Mouse (Mus musculus): ENCODE measurements around the gene Trak2. TPM values are rescaled to one million over a fixed set of nuclear protein-coding genes. Genes with fewer than 3 reads are reported as not detected.
"Not testable (repeated sequence)": the region's sequence is repeated elsewhere in the genome, so short reads cannot be mapped to it uniquely, and the experiment has no call there.

Gene Trak2
- polyA plus RNA-seq, 1 experiment = 66.2 TPM

GRCm38 (mm10) chr1:58889826-58890546, 83.2 kb downstream of the Trak2 start:
- H3K27ac ChIP-seq (ENCODE audit: insufficient read depth, low read length) = no peak overlapping the region
- H3K4me3 ChIP-seq (replicated peaks; ENCODE audit: insufficient read depth, low read depth, low read length) = no peak overlapping the region
- TF ChIP-seq POLR2A (IDR thresholded peaks at IDR 0.05; ENCODE audit: borderline replicate concordance, insufficient read depth, low read length) (no peak), CTCF (IDR thresholded peaks at IDR 0.05; ENCODE audit: borderline replicate concordance, insufficient read depth, low read depth, low read length) (no peak)
- no peak for DNase-seq
- H3K4me1 ChIP-seq (ENCODE audit: control insufficient read depth, insufficient read depth, low read length) = no peaks in the 10 kb centered on the region
- WGBS = 61% methylated on average over 5 of the region's 5 CpGs
- no peaks in the 10 kb centered on the region for H3K27me3 ChIP-seq (ENCODE audit: control insufficient read depth, insufficient read depth, low read length)

DNA sequence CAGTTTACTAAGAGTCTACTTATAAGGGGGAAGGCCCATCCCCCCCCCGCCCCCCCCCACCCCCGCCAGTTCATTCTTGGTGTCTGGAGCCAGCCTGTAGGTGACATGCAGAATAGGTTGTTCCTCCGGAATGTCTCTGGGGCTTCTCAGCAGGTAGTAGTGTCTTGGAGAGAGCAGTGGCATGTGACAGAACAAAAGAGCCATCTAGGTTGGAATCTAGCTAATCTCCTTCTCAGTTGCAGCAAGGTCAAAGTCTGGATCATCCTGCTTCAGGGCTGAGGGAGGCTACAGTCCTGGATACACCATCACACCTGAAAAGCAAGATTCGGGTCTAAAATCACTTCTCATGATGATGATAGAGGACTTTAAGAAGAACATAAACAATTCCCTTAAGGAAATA, 87.6 kb downstream of the Trak2 start:
- no peak for TF ChIP-seq POLR2A (IDR thresholded peaks at IDR 0.05; ENCODE audit: borderline replicate concordance, insufficient read depth, low read length)
- no peak for TF ChIP-seq CTCF (IDR thresholded peaks at IDR 0.05; ENCODE audit: borderline replicate concordance, insufficient read depth, low read depth, low read length)
- Histone ChIP-seq H3K4me3 (replicated peaks; ENCODE audit: insufficient read depth, low read depth, low read length) (no peak overlapping the region), H3K27me3 (ENCODE audit: control insufficient read depth, insufficient read depth, low read length) (no peaks in the 10 kb centered on the region), H3K4me1 (ENCODE audit: control insufficient read depth, insufficient read depth, low read length) (no peaks in the 10 kb centered on the region), H3K27ac (ENCODE audit: insufficient read depth, low read length) (no peak overlapping the region)
- no peak for DNase-seq
- 77% methylated on average over 4 of the region's 4 CpGs for WGBS

GRCm38 (mm10) chr1:58883279-58883678, 90.0 kb downstream of the Trak2 start:
- H3K4me1 ChIP-seq (ENCODE audit: control insufficient read depth, insufficient read depth, low read length); H3K27ac ChIP-seq (ENCODE audit: insufficient read depth, low read length); DNase-seq; H3K4me3 ChIP-seq (replicated peaks; ENCODE audit: insufficient read depth, low read depth, low read length); H3K27me3 ChIP-seq (ENCODE audit: control insufficient read depth, insufficient read depth, low read length): not testable (repeated sequence)
- WGBS = 88% methylated on average over 9 of the region's 9 CpGs

DNA sequence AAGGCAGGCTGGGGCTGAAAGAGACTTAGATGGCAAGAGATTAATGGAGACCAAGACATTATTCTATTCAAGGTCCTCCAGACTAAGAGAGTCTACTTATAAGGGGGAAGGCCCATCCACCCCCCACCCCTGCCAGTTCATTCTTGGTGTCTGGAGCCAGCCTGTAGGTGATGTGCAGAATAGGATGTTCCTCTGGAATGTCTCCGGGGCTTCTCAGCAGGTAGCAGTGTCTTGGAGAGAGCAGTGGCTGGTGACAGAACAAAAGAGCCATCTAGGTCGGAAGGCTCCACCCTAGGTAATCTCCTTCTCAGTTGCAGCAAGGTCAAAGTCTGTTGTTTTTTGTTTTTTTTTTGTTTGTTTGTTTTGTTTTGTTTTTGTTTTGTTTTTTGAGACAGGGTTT, 93.9 kb downstream of the Trak2 start:
- not testable (repeated sequence) for H3K27me3 ChIP-seq (ENCODE audit: control insufficient read depth, insufficient read depth, low read length); H3K4me3 ChIP-seq (replicated peaks; ENCODE audit: insufficient read depth, low read depth, low read length); DNase-seq; H3K4me1 ChIP-seq (ENCODE audit: control insufficient read depth, insufficient read depth, low read length); H3K27ac ChIP-seq (ENCODE audit: insufficient read depth, low read length)
- WGBS = 78% methylated on average over 2 of the region's 2 CpGs

DNA sequence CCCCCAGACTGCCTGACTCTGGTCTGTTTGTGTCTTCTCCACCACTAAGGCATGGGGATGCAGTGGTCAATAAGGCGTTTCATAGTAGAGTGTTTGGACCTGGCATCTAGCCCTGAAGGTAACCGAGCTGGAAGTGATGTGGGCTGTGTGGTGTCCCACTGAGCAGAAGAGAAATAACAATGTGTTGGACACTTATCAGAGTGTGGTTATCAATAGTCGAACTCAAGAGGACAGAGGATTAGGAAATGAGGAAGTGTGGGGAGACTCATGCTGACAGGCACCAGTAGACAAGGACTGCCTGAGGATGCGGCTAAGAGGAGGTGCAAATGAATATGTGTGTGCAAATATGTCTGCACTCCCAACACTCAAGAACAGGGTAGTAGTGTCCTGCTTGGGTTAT, 96.7 kb downstream of the Trak2 start:
- not testable (repeated sequence) for H3K4me1 ChIP-seq (ENCODE audit: control insufficient read depth, insufficient read depth, low read length); H3K27me3 ChIP-seq (ENCODE audit: control insufficient read depth, insufficient read depth, low read length); DNase-seq; H3K27ac ChIP-seq (ENCODE audit: insufficient read depth, low read length); H3K4me3 ChIP-seq (replicated peaks; ENCODE audit: insufficient read depth, low read depth, low read length)
- 44% methylated on average over 4 of the region's 4 CpGs for WGBS

DNA sequence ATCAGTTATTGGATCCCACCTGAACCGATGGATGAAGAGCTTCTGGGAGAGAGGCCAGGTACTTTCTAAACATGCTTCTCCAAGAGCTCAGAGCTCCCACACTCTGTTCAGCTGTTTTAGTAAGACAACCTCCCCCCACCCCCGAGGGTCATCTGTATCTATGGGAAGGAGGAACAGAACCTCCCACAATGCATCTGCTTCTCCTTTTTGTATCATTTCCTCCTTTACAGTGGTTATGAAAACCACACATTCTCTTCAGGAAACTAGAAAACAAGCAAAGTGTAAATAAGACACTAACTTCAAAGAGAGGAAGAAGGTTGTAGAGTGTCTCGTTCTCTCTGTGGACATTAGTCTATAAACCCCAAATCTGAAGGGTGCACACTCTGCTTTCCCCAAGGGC, 112.6 kb downstream of the Trak2 start:
- H3K4me1 ChIP-seq (ENCODE audit: control insufficient read depth, insufficient read depth, low read length); H3K27me3 ChIP-seq (ENCODE audit: control insufficient read depth, insufficient read depth, low read length); DNase-seq; H3K4me3 ChIP-seq (replicated peaks; ENCODE audit: insufficient read depth, low read depth, low read length); H3K27ac ChIP-seq (ENCODE audit: insufficient read depth, low read length): not testable (repeated sequence)
- 86% methylated on average over 3 of the region's 3 CpGs for WGBS

DNA sequence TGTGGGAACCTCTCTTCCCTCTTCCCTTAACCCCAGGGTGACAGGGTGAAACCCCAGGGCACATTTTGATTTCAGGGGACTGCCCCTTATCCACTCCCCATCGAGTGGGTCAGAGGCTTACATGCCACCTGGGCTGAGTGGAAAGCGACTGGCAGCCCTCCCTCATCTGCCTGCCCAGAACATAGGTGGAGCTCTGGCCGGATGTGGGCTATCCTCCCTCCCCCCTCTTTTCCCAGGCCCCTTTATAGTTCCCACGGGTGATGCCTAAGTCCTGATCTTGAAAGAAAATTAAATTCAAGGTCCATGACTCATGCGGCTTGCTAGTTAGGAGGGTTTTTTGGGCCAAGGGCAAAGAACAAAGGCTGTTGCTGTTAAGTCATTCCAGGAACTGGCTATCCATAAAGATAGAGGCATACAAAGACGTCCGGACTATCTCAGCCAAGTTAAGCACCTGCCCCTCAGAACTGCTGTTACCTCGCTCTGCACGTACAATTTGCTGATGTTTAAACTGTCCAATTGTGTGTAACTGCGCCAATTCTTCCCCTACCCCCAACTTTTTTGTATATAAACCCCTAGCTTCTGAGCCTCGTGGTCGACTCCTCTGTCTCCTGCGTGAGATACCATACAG, 113.4 kb downstream of the Trak2 start:
- not testable (repeated sequence) for H3K27me3 ChIP-seq (ENCODE audit: control insufficient read depth, insufficient read depth, low read length); DNase-seq; H3K4me1 ChIP-seq (ENCODE audit: control insufficient read depth, insufficient read depth, low read length); H3K27ac ChIP-seq (ENCODE audit: insufficient read depth, low read length); H3K4me3 ChIP-seq (replicated peaks; ENCODE audit: insufficient read depth, low read depth, low read length)
- WGBS = 67% methylated on average over 13 of the region's 13 CpGs

- H3K27me3 ChIP-seq (ENCODE audit: control insufficient read depth, insufficient read depth, low read length); H3K4me1 ChIP-seq (ENCODE audit: control insufficient read depth, insufficient read depth, low read length); H3K4me3 ChIP-seq (replicated peaks; ENCODE audit: insufficient read depth, low read depth, low read length); DNase-seq; H3K27ac ChIP-seq (ENCODE audit: insufficient read depth, low read length): not testable (repeated sequence)
- 22% methylated on average over 4 of the region's 4 CpGs for WGBS
These were observed 114.1 kb downstream of the Trak2 start for GRCm38 (mm10) chr1:58859131-58859530.

- H3K4me3 ChIP-seq (replicated peaks; ENCODE audit: insufficient read depth, low read depth, low read length); H3K27ac ChIP-seq (ENCODE audit: insufficient read depth, low read length); H3K27me3 ChIP-seq (ENCODE audit: control insufficient read depth, insufficient read depth, low read length); H3K4me1 ChIP-seq (ENCODE audit: control insufficient read depth, insufficient read depth, low read length); DNase-seq: not testable (repeated sequence)
- 78% methylated on average over 3 of the region's 3 CpGs for WGBS
These were observed 116.4 kb downstream of the Trak2 start for GRCm38 (mm10) chr1:58856811-58857210.

Other genes with a start within 250 kb of the Trak2 start
- 1.6 and 1.9 TPM in 2 replicates for gene Casp8, start 178.1 kb downstream of the Trak2 start, polyA plus RNA-seq (2012; rRNA removed)
- 26.5 and 27.7 TPM in 2 replicates for gene Stradb, start 92 bp upstream of the Trak2 start, polyA plus RNA-seq (2012; rRNA removed)
- not detected in 2 replicates for gene C2cd6, start 121.5 kb upstream of the Trak2 start, polyA plus RNA-seq (2012; rRNA removed)
- 22.2 and 27.0 TPM in 2 replicates for gene Tmem237, start 147.0 kb upstream of the Trak2 start, polyA plus RNA-seq (2012; rRNA removed)
- gene Mpp4, start 190.0 kb upstream of the Trak2 start, polyA plus RNA-seq (2012; rRNA removed) = 12.0 and 12.9 TPM in 2 replicates

Data from cerebellum, adult 2 months (tissue).